Mouse (Mus musculus): ENCODE data around the gene Pcgf6. TPM values are rescaled to one million over a fixed set of nuclear protein-coding genes. Genes with fewer than 3 reads are reported as not detected.

Gene Pcgf6
- polyA plus RNA-seq (2012; rRNA removed), result 25.4 and 34.1 TPM in 2 replicates

- DNase-seq (ENCODE audit: low spot score), result peak; percentile 73
Observed at GRCm38 (mm10) chr19:47050271-47051032, at the start of gene Pcgf6. TSS of gene Pcgf6 (minus strand) at chr19:47050906.

DNA sequence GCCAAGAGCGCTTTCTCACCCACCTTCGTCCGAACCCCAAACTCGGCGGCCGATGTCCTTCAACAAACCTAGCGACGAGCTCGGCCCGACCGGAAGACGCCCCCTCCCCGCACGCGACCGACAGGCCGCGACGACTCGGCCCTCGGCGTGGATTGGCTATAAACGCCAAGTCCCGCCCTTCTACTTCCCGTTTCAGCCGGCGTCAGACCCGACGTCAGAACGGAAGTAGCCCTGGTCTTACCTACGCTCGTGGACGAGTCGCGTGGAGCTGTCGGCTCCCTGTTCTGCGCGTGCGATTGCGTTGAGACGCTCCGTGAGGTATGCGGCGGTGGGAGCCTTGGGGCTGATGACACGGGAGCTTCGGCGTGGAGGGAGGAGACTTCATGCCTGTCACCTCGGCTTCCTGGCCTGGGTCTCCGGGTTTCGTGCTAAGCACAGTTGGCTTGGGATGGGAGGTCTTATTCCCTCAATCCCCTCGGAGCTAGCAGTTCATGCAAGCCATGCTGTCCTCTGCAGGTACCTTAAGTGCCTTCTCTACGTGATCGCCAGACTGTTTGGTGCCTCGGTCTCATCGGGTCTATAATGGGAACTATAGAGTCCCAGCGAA is 39.9 kb upstream of the Pcgf6 start, which contains the start of the genes Usmg5 and Pdcd11:
Gene Usmg5 (minus strand): TSS at position 98 of the 607 bp plus-strand sequence.
Gene Pdcd11 (plus strand): TSS at position 219 of the 607 bp plus-strand sequence.
- DNase-seq (ENCODE audit: low spot score), result peak; percentile 84

DNA sequence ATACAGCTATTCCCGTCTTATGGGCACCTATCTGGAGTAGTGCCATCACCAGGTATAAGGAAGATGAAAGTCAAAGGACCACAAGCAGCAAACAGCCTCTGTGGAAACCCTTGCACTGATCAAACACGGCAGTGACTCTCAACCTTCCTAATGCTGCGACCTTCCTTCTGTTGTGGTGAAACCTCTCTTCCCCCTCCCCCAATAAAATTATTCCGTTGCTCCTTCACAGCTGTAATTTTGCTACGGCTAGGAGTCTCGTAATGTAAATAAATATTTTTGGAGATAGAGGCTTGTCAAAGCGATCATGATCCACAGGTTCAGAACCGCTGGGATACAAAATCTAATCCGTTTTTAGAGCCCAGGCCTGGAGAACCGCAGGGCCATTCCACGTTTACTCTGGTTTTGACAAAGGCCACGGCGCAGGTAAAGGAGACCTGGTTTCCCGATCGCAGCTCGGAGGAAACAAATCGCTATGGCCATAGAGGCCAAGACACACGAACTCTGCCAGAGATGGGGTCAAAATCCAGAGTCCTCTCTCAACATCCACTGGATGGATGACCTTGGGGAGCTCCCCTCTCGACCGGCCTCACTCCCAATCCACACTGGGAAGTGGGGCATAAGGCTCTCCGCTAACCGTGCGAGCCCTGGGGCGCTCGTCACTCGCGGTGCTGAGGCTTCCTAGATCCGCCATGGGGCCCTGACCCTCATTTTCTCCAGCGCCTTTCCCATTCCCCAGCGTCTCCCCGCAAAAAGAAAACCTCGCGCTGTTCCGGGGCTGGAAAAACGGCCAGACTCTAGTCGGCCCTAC is 39.2 kb upstream of the Pcgf6 start:
- peak; percentile 28 for DNase-seq (ENCODE audit: low spot score)

- DNase-seq (ENCODE audit: low spot score), result no peak
Observed at GRCm38 (mm10) chr19:47088226-47088625, 37.5 kb upstream of the Pcgf6 start.

DNA sequence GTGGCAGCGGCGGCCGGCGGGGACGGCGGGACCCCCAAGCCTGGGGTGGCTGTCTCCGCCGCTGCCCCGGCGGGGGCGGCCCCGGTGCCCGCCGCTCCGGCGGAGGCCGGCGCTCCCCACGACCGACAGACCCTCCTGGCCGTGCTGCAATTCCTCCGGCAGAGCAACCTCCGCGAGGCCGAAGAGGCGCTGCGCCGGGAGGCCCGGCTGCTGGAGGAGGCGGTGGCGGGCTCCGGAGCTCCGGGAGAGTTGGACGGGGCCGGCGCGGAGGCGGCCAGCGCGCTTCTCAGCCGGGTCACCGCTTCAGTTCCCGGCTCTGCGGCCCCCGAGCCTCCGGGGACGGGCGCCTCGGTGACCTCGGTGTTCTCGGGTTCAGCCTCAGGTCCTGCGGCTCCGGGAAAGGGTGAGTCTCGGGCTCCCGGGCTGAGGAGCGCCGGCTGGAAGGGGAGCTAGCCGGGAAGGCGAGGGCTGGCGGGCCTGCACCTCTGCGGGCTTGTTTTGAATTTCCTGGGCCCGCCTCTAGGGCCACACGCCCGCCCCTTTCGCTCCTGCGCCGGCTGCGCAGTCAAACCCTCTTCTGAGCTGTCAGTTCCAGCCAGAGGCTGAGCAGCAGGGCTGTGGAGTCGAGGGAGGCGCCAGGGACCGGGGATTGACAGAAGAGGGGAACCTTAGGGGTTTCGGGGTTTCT is 17.4 kb upstream of the Pcgf6 start:
- peak; percentile 70 for DNase-seq (ENCODE audit: low spot score)

DNA sequence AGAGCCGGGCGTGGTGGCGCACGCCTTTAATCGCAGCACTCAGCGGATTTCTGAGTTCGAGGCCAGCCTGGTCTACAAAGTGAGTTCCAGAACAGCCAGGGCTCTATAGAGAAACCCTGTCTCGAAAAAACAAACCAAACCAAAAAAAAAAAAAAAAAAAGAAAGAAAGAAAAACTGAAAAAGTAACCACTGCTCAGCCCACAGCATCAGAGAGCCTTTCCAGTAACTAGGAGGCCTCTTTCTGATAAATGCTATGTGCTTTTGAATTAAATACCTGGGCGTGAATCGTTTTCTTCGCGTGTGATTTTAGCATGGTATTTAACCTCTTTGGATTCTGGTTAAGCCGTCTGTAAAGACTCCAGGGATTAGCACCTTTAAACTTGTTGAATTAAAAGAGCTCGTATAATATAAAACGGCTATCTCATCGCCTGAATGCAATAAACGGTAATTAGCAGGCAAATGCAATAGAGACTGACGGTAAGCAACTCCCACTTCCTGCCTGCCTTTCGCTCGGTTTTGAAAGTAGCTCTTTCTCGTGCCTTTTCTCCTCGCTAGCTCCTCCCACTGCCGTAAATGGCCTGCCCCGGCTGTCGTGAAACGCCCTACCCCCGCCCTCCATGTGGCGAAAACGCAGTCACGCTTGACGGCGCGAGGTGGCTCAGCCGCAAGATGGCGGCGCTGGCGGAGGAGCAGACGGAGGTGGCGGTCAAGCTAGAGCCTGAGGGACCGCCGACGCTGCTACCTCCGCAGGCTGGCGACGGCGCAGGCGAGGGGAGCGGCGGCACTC is 16.6 kb upstream of the Pcgf6 start, which contains the start of gene Taf5:
Gene Taf5 (plus strand): TSS at position 651 of the 787 bp plus-strand sequence.
- DNase-seq (ENCODE audit: low spot score), result peak; percentile 94

DNA sequence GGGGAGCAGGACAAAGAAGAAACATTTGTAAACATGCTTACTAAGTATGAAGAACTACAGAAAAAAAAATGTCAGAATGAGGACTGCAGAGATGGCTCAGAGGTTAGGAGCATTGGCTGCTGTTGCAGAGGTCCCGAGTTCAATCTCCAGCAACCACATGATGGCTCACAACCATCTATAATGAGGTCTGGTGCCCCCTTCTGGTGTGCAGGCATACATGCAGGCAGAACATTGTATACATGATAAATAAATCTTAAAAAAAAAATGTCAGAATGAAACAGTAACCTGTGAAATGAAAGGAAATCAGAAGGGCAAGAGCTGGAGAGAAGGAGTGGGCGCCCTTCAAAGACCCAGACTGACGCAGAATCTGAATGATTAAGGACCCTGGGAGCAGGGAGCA is 15.2 kb upstream of the Pcgf6 start:
- DNase-seq (ENCODE audit: low spot score), result no peak

- no peak for DNase-seq (ENCODE audit: low spot score)
Observed at GRCm38 (mm10) chr19:47057684-47058083, 7.0 kb upstream of the Pcgf6 start.

- DNase-seq (ENCODE audit: low spot score), result no peak
Observed at GRCm38 (mm10) chr19:47053471-47053870, 2.8 kb upstream of the Pcgf6 start.

DNA sequence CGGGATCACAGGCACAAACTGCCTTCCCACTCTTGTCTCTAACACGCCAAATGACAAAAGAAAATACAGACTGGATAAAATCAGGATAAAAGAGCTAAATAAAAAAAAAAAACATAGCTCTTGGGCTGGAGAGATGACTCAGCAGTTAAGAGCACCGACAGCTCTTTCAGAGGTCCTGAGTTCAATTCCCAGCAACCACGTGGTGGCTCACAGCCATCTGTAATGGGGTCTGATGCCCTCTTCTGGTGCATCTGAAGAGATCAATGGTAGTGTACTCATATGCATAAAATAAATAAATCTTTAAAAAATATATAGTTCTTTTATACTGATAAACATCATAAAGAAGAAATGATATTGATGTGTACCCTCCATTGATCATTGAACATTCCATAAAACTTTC is 2.2 kb upstream of the Pcgf6 start:
- DNase-seq (ENCODE audit: low spot score), result no peak

GRCm38 (mm10) chr19:47049840-47050239 is 866 bp downstream of the Pcgf6 start:
- no peak for DNase-seq (ENCODE audit: low spot score)

DNA sequence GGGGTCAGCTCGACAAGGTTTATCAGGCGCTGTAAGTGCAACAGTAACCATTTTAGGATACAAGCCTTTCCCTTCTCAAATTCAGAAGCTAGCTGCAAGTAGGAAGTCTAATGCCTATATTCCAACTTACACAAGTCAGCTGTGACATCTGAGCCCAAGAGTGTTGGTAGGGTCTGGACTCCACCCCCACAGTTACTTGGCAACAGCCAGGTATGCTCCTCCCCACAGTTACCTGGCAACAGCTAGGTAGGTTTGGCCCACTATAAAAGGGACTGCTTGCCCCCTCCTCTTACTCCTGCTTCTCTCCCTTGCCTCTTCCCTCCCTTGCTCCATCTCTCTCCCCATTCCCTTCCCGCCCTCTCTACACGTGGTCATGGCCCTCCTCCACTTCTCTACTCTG is 1.6 kb downstream of the Pcgf6 start:
- no peak for DNase-seq (ENCODE audit: low spot score)

GRCm38 (mm10) chr19:47047236-47047833 is 3.4 kb downstream of the Pcgf6 start:
- no peak for DNase-seq (ENCODE audit: low spot score)

- DNase-seq (ENCODE audit: low spot score), result no peak
Observed at GRCm38 (mm10) chr19:47046343-47046742, 4.4 kb downstream of the Pcgf6 start.

DNA sequence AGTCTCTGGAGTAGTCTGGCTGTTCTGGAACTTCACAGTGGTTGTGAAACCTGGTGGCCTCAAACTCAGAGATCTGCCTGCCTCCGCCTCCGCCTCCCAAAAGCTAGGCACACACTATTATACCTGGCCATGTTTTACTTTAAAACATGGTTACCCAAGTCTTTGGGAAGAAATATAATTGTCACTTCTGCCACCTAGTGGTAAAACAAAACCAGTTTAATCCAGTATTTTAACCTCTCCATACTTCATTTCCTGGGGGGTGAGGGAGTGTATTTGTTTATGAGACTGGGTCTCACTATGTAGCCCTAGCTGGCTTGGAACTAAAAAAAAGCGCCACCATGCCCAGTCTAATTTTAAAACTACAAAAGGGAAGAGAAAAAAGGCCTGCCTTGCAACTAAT is 7.1 kb downstream of the Pcgf6 start:
- DNase-seq (ENCODE audit: low spot score), result no peak

DNA sequence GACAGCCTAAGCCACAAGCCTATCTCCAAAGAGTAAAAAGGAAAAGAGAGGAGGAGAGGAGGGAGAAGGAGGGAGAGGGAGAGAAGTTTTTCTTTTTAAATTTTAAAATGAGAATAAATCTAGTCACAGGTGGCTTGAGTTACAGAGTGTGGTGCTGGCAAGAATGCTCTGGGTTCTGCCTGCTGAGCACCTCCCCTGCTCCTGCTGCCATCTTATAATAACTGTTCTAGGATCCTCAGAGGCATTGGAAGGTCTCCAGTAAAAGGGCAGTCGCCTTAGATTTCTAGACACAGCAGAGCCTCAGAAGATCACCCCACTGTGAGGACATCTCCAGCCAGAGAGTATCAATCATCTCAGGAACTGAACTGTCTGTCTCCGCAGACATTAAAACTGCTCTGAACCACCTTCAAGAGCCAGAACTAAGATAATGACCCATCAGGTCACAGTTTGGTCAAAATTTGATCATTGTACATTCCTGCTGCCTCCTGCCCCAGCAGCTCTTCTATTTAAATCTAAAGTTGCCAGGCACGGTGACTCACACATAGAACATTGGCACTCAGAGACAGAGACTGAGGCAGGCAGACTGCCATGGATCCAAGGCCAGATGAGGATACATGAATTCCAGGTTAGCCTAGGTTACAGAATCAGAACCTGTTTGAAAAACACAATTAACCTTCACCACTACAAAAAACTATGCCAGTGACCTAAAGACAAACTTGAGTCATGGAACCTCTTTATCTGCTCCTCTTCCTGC is 9.8 kb downstream of the Pcgf6 start:
- DNase-seq (ENCODE audit: low spot score), result no peak

DNA sequence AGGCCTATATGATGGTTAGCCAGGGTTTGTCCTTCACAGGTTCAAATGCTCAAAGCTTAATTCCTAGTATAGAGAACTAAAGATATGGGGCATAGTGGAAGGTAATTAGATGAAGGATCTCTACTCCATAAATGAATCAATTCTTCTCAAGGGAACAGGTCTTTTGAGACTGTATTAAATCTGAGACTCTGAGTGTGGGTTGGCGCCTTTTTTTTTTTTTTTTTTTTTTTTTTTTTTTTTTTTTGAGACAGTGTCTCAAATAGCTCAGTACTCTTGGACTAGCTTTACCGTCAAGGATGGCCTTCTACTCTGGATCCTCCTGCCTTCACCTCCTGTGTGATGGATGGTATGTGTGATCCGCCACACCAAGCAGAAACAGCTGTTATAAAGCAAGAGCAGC is 14.1 kb downstream of the Pcgf6 start:
- no peak for DNase-seq (ENCODE audit: low spot score)

- DNase-seq (ENCODE audit: low spot score), result no peak
Observed at GRCm38 (mm10) chr19:47034916-47035315, 15.8 kb downstream of the Pcgf6 start.

- DNase-seq (ENCODE audit: low spot score), result no peak
Observed at GRCm38 (mm10) chr19:47031770-47032169, 18.9 kb downstream of the Pcgf6 start.

DNA sequence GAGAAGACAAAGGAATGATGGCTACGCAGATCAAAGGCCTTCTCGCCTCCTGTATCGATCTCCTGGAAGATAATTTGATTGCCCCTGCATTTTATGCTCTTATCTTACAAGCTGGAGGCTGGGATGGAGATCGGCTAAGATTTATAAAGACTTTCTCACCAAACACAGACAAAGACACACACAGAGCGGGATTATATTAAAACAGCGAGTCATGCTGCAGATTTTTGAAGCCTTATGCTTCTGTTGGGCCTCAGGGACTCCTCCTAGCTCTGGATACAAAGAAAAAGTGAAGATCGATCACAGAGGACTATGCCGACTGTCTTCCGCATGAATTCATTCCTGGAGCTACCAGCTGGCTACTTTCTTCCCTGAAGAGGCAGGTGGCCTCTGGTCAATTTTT is 20.9 kb downstream of the Pcgf6 start:
- no peak for DNase-seq (ENCODE audit: low spot score)
